Mouse (Mus musculus): ENCODE data around the gene Tob2.

DNA sequence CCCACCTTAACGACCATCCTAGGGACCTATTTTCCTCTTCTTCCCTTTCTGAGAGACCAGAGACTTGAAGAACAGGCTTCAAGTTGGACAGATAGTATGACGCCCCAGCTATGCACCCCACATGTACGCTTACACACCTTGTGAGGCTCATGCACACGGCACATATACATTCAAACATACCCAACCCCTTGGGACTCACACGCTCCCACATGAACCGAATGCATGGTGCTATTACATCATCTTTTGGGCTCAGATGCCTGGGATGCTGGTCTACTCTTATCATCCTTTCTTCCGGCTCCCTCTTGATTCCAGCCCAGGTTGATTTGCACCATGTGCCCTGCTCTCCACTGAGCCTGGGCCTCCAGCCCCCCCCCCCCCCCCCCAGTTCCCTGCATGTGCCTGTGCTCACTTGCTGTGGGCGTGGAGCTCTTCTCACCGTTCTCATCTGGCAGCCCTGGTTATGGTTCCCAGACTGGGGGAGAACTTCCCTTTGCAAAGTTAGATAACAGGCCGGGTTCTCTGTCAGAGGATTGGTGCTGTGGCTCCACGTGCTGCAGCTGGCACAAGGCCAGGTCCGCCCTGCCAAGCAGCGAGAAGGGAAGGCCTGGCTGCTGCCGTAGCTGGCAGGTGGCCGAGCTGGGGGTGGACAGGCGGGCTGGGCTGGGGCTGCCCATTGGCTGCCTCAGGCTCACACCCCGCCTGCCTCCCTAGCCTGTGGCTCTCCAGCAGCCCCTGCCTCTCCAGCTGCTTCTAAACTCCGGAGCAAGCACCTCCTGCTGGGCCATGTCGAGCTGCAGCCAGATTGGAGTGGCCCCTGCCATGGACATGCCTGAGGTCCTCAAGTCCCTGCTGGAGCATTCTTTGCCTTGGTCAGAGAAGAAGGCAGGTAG lies 56.4 kb downstream of the Tob2 start, which contains the start of gene Tef:
- TF ChIP-seq EP300 (IDR thresholded peaks at IDR 0.05; ENCODE audit: low read depth) (no peak), CTCF (IDR thresholded peaks at IDR 0.05; ENCODE audit: low read depth) (peak; percentile 37; the same call in 1 of the 2 replicates)

All from liver, embryonic 14.5 days (tissue).